Mouse (Mus musculus) liver, embryonic 13.5 days (tissue): Measurements from ENCODE around the gene Cox4i1. TPM values are rescaled to one million over a fixed set of nuclear protein-coding genes. Genes with fewer than 3 reads are reported as not detected.
A peak's percentile ranks its signal among the peaks of the same experiment; 100 is the strongest.

Source experiments
- ATAC-seq: fragments of 200-750 bp; cut with Nextera tagmentation; 2 replicates; pipeline ENCODE4 v1.8.0; 2017; ENCODE audit warnings: low read depth, mild to moderate bottlenecking, moderate number of reproducible peaks, moderate library complexity
- DNase-seq: peaks from one replicate; pipeline ENCODE4 v3.0.0; 2022
- H3K27ac ChIP-seq: fragments of 300-500 bp; sonication (generic); 2 replicates; pipeline ENCODE4 v1.5.1; 2015; ENCODE audit warnings: moderate library complexity, mild to moderate bottlenecking, inconsistent platforms
- H3K27me3 ChIP-seq: fragments of 300-500 bp; sonication (generic); 2 replicates; pipeline ENCODE4 v1.6.1; 2015; ENCODE audit warnings: mild to moderate bottlenecking, inconsistent platforms
- H3K36me3 ChIP-seq: fragments of 300-500 bp; sonication (generic); 2 replicates; pipeline ENCODE4 v1.6.1; 2015; ENCODE audit warnings: mild to moderate bottlenecking, inconsistent platforms
- H3K4me1 ChIP-seq: fragments of 300-500 bp; sonication (generic); replicated peaks from 2 replicates; pipeline ENCODE4 v1.6.1; 2015; ENCODE audit warnings: inconsistent platforms
- H3K4me2 ChIP-seq: fragments of 300-500 bp; sonication (generic); 2 replicates; pipeline ENCODE4 v1.6.1; 2015; ENCODE audit warnings: inconsistent platforms, mild to moderate bottlenecking, moderate library complexity
- H3K4me3 ChIP-seq: fragments of 300-500 bp; sonication (generic); replicated peaks from 2 replicates; pipeline ENCODE4 v1.5.1; 2015; ENCODE audit warnings: mild to moderate bottlenecking, inconsistent platforms
- H3K9ac ChIP-seq: fragments of 300-500 bp; sonication (generic); 2 replicates; pipeline ENCODE4 v1.6.1; 2015; ENCODE audit warnings: mild to moderate bottlenecking, inconsistent platforms
- H3K9me3 ChIP-seq: fragments of 300-500 bp; sonication (generic); replicated peaks from 2 replicates; pipeline ENCODE4 v1.6.1; 2016; ENCODE audit warnings: inconsistent platforms
- WGBS: fragments of 180-500 bp; shearing (Covaris S2); methylation state at CpG from one replicate; pipeline ENCODE4 v1.1.7; 2015; ENCODE audit not compliant: insufficient replicate concordance; 5-methylcytosine and 5-hydroxymethylcytosine counted together
- polyA plus RNA-seq: library from polyadenylated mRNA; unstranded; fragments of >200 nt; fragmentation: Nextera tagmentation; extraction: Ambion mirVana; gene quantifications from 2 replicates; pipeline ENCODE4 v1.2.1, GENCODE M21; 2015

The Cox4i1 gene
- polyA plus RNA-seq, 1 experiment from 2014 or later: 800 TPM

DNA sequence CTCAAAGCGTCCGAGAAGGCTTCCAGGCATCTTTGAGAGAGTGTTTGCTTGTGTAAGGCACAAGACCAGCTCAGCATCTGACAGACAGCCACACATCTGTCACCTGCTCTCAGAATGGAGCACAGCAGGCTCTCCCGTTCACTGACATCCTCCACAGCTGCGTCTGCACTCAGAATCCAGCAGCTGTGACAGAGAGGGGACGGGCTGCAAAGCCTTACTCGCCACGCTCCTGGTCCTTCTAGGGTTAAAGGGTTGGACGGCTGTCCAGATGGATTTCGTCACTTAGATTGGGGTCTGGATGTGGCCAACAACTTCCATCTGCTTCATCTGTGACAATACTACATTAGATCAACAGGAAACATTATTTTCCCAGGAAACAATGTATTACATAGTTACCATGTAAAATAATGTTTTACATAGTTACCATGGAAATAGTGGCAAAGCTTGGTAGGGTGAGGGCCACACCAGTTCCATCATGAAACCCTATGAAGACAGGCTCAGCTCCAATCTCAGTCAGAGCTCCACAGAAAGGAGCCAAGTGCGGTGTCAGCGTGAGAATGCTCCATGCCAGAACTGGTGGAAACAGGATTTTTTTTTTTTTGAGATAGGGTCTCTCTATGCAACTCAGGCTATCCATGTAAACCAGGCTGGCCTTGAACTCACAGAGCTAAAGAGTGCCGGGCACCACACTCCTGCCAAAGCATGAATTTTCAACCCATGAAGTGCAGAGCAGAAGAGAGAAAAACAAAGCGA, 28.6 kb downstream of the Cox4i1 start:
- Histone ChIP-seq H3K27ac (no peak overlapping the region), H3K27me3 (peaks cover 4% of the 10 kb centered on the region; the same call in 1 of the 2 replicates), H3K4me2 (no peak overlapping the region), H3K36me3 (no peaks in the 10 kb centered on the region), H3K4me3 (no peak overlapping the region), H3K9me3 (no peaks in the 10 kb centered on the region), H3K9ac (no peak overlapping the region), H3K4me1 (peaks cover 38% of the 10 kb centered on the region)
- ATAC-seq (no peak), DNase-seq (no peak)
- 57% methylated on average over 13 of the region's 13 CpGs for WGBS

GRCm38 (mm10) chr8:120697154-120697978, 29.3 kb downstream of the Cox4i1 start:
- no peak overlapping the region for H3K9ac ChIP-seq
- ATAC-seq (no peak), DNase-seq (no peak)
- 42% methylated on average over 17 of the region's 17 CpGs for WGBS
- H3K9me3 ChIP-seq: no peaks in the 10 kb centered on the region
- no peak overlapping the region for H3K27ac ChIP-seq
- no peaks in the 10 kb centered on the region for H3K36me3 ChIP-seq
- no peak overlapping the region for H3K4me3 ChIP-seq
- H3K4me2 ChIP-seq: no peak overlapping the region
- H3K27me3 ChIP-seq: peaks cover 4% of the 10 kb centered on the region; the same call in 1 of the 2 replicates
- peaks cover 42% of the 10 kb centered on the region for H3K4me1 ChIP-seq

GRCm38 (mm10) chr8:120697979-120698272, 29.9 kb downstream of the Cox4i1 start:
- DNase-seq (no peak), ATAC-seq (no peak)
- peaks cover 38% of the 10 kb centered on the region for H3K4me1 ChIP-seq
- no peak overlapping the region for H3K4me2 ChIP-seq
- H3K9ac ChIP-seq: no peak overlapping the region
- no peak overlapping the region for H3K27ac ChIP-seq
- no peaks in the 10 kb centered on the region for H3K9me3 ChIP-seq
- no peaks in the 10 kb centered on the region for H3K36me3 ChIP-seq
- peaks cover 4% of the 10 kb centered on the region; the same call in 1 of the 2 replicates for H3K27me3 ChIP-seq
- H3K4me3 ChIP-seq: no peak overlapping the region

- 71% methylated on average over 7 of the region's 7 CpGs for WGBS
- H3K27me3 ChIP-seq: peaks cover 4% of the 10 kb centered on the region; the same call in 1 of the 2 replicates
- H3K4me1 ChIP-seq: peaks cover 36% of the 10 kb centered on the region
- H3K4me2 ChIP-seq: no peak overlapping the region
- H3K36me3 ChIP-seq: no peaks in the 10 kb centered on the region
- no peak overlapping the region for H3K9ac ChIP-seq
- H3K9me3 ChIP-seq: no peaks in the 10 kb centered on the region
- DNase-seq: no peak
- H3K4me3 ChIP-seq: no peak overlapping the region
- no peak for ATAC-seq
- no peak overlapping the region for H3K27ac ChIP-seq
These were observed 30.4 kb downstream of the Cox4i1 start for GRCm38 (mm10) chr8:120698426-120698825.

GRCm38 (mm10) chr8:120699079-120699478, 31.1 kb downstream of the Cox4i1 start:
- 50% methylated on average over 6 of the region's 6 CpGs for WGBS
- no peaks in the 10 kb centered on the region for H3K9me3 ChIP-seq
- H3K27ac ChIP-seq: no peak overlapping the region
- DNase-seq (no peak), ATAC-seq (no peak)
- H3K4me2 ChIP-seq: no peak overlapping the region
- no peaks in the 10 kb centered on the region for H3K36me3 ChIP-seq
- no peak overlapping the region for H3K4me3 ChIP-seq
- no peak overlapping the region for H3K9ac ChIP-seq
- H3K4me1 ChIP-seq: peaks cover 33% of the 10 kb centered on the region
- H3K27me3 ChIP-seq: peaks cover 4% of the 10 kb centered on the region; the same call in 1 of the 2 replicates

DNA sequence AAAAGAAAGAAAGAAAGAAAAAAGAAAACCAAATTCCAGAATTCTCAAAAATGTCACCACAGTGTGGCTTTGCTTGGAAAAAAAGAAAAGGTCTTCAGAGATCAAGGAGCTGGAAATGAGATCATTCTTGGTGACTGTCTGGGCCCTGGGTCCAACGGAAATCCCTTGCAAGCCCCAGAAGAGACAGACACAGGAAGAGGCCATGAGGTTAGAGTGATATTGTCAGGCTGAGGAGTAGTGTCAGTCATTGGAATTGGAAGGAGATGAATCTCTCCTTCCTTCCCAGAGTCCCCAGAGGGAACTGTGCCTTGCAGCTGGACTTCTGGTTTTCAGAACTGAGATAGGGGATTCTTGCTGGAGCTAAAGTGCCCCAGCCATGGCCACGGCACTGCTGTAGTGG, 31.5 kb downstream of the Cox4i1 start:
- Histone ChIP-seq H3K4me1 (peaks cover 28% of the 10 kb centered on the region), H3K9me3 (no peaks in the 10 kb centered on the region), H3K27me3 (peaks cover 4% of the 10 kb centered on the region; the same call in 1 of the 2 replicates), H3K4me2 (no peak overlapping the region), H3K4me3 (no peak overlapping the region), H3K27ac (peak overlapping the region; percentile 20; the same call in 1 of the 2 replicates), H3K9ac (no peak overlapping the region), H3K36me3 (no peaks in the 10 kb centered on the region)
- DNase-seq (no peak), ATAC-seq (no peak)
- WGBS: 24% methylated on average over 2 of the region's 2 CpGs

DNA sequence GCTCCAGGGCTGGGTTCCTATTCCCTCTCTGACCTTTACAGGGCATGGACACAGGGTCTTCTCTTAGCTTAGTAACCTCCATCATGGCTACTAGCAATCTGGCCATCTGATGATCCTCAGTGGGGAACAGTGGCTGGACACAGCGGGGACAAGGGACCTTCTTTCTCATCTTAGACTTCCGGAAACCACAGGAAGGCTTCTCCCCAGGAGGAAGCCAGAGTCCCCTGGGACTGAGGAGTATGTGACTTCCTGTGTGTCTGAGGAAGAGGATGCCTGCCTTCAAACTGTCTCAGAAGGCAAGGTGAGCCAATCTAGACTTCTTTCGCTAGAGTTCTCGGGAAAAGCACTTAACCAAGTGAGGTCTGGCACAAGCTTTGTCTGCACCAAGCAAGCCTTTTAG, 32.0 kb downstream of the Cox4i1 start:
- no peak overlapping the region for H3K9ac ChIP-seq
- peaks cover 27% of the 10 kb centered on the region for H3K4me1 ChIP-seq
- DNase-seq (no peak), ATAC-seq (no peak)
- peak overlapping the region; percentile 20; the same call in 1 of the 2 replicates for H3K27ac ChIP-seq
- 47% methylated on average over 4 of the region's 4 CpGs for WGBS
- H3K9me3 ChIP-seq: no peaks in the 10 kb centered on the region
- H3K36me3 ChIP-seq: no peaks in the 10 kb centered on the region
- peaks cover 4% of the 10 kb centered on the region; the same call in 1 of the 2 replicates for H3K27me3 ChIP-seq
- no peak overlapping the region for H3K4me2 ChIP-seq
- no peak overlapping the region for H3K4me3 ChIP-seq

DNA sequence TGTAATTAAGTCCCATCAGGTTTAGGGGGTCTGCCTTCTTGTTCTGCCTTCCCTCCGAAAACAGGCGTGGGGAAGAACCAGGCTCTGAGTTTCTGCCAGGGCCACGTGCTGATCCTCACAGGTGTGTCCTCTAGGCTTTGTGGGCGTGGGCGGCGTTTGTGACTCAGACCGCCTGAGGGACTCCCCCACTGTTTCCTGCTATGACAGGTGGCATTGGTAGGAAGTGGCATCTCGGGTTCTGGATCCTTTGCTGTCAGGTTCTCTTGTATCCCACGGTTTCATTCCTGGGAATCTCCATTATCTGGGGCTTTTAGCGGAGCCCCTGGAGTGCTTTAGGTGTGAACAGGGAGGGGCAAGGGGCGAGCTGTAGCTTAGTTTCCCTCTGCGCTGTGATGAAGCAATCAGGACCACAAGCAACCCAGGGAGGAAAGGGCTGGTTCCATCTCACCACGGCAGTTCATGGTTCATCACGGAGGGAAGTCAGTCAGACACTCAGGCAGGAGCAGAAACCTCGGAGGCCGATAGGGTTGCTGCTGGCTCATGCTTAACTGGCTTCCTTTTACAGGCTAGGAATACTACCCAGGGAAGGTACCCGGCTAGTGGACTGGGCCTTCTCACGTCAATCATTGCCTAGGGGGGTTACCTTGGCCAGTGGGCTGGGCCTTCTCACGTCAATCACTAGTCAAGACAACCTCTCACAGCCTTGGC, 33.9 kb downstream of the Cox4i1 start:
- H3K9ac ChIP-seq: no peak overlapping the region
- no peaks in the 10 kb centered on the region for H3K36me3 ChIP-seq
- H3K4me2 ChIP-seq: no peak overlapping the region
- no peak overlapping the region for H3K27ac ChIP-seq
- no peak overlapping the region for H3K4me3 ChIP-seq
- no peak for DNase-seq
- H3K9me3 ChIP-seq: no peaks in the 10 kb centered on the region
- ATAC-seq: no peak
- WGBS: 28% methylated on average over 19 of the region's 19 CpGs
- H3K27me3 ChIP-seq: peaks cover 4% of the 10 kb centered on the region; the same call in 1 of the 2 replicates
- peaks cover 19% of the 10 kb centered on the region for H3K4me1 ChIP-seq

GRCm38 (mm10) chr8:120704203-120704602, 36.2 kb downstream of the Cox4i1 start:
- Histone ChIP-seq H3K27ac (no peak overlapping the region), H3K4me3 (no peak overlapping the region), H3K4me1 (peaks cover 10% of the 10 kb centered on the region), H3K9ac (no peak overlapping the region), H3K36me3 (no peaks in the 10 kb centered on the region), H3K9me3 (no peaks in the 10 kb centered on the region), H3K4me2 (no peak overlapping the region), H3K27me3 (peaks cover 4% of the 10 kb centered on the region; the same call in 1 of the 2 replicates)
- WGBS: 63% methylated on average over 9 of the region's 9 CpGs
- DNase-seq: no peak
- ATAC-seq: no peak

DNA sequence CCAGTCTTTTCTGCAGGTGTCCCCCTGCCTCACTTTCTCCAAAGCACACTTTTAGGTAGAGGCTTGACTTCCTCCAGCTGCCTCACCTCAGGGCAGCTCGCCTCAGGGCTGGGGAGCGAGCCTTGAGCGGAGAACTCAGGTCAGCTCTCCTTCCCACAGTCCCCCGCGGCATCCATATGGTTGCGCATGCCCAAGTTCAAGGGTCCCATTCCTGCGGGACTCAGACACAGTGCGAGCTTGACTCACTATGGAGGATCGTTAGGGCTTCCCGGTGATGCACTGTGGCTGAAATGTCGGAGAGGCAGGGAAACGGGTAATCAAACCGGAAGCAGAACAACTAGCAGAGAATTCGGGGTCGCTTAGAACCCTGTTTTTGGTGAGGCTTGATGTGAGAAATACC, 37.1 kb downstream of the Cox4i1 start:
- ATAC-seq (no peak), DNase-seq (no peak)
- peaks cover 4% of the 10 kb centered on the region; the same call in 1 of the 2 replicates for H3K4me1 ChIP-seq
- H3K27ac ChIP-seq: no peak overlapping the region
- H3K4me2 ChIP-seq: no peak overlapping the region
- no peak overlapping the region for H3K4me3 ChIP-seq
- no peaks in the 10 kb centered on the region for H3K36me3 ChIP-seq
- 70% methylated on average over 15 of the region's 15 CpGs for WGBS
- H3K9me3 ChIP-seq: no peaks in the 10 kb centered on the region
- H3K9ac ChIP-seq: no peak overlapping the region
- H3K27me3 ChIP-seq: no peaks in the 10 kb centered on the region

DNA sequence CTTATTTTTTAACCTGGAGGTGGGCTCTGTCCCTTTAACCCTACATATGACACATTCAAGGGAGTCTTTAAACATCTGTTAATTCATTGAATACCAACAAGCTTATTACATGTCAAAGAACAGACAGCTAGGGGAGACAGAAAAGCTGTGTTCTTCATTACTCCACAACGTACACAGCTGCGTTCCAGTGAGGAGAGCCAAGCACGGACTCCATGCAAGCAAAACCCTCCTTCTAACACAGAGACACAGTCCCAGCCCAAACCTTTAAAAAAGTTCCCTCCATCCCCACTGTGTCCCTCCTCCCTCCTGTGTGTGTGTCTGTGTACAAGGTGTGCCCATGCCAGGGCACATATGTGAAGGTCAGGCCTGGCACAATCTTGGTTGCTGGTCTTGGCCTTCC, 38.2 kb downstream of the Cox4i1 start:
- Histone ChIP-seq H3K9me3 (no peaks in the 10 kb centered on the region), H3K27ac (no peak overlapping the region), H3K9ac (no peak overlapping the region), H3K4me2 (no peak overlapping the region), H3K4me1 (peaks cover 4% of the 10 kb centered on the region; the same call in 1 of the 2 replicates), H3K27me3 (no peaks in the 10 kb centered on the region), H3K36me3 (no peaks in the 10 kb centered on the region), H3K4me3 (no peak overlapping the region)
- 76% methylated on average over 3 of the region's 3 CpGs for WGBS
- DNase-seq (no peak), ATAC-seq (no peak)
